Mouse (Mus musculus): ENCODE measurements around the gene Rex1bd.

- TF ChIP-seq CTCF (IDR thresholded peaks at IDR 0.05; ENCODE audit: borderline replicate concordance, insufficient read depth, low read depth, low read length) = no peak
- TF ChIP-seq POLR2A (IDR thresholded peaks at IDR 0.05; ENCODE audit: borderline replicate concordance, insufficient read depth, low read length) = peak; percentile 21; the same call in 1 of the 2 replicates
These were observed 18.4 kb downstream of the Rex1bd start for GRCm38 (mm10) chr8:70487993-70488796.
